Mouse (Mus musculus): ENCODE measurements at regions not wholly inside any gene's neighbourhood (a gene's known extent, or its start where the extent isn't known, plus 50 kb on each side); places are given as distances from the start of the nearest gene placed in this dataset.

DNA sequence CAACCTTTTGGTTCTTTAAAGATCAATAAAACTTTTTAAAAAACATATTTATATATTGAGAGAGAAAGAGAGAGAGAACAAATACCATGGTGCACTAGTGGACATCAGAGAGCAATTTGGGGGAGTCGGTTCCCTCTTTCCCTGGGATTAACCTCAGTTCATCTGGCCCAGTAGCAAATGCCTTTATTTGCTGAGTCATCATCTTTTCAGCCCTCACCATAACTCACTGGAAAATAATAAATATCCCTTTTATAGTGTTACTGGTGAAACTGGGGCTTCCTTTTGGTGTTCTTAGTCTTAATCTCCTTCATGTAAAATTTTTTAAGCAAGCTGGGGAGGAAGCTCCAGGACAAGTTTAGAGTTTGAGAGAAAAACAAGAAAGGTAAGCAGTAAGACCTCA is 105.3 kb upstream of the Arg1 start:
- no peak for DNase-seq (ENCODE audit: low spot score)

DNA sequence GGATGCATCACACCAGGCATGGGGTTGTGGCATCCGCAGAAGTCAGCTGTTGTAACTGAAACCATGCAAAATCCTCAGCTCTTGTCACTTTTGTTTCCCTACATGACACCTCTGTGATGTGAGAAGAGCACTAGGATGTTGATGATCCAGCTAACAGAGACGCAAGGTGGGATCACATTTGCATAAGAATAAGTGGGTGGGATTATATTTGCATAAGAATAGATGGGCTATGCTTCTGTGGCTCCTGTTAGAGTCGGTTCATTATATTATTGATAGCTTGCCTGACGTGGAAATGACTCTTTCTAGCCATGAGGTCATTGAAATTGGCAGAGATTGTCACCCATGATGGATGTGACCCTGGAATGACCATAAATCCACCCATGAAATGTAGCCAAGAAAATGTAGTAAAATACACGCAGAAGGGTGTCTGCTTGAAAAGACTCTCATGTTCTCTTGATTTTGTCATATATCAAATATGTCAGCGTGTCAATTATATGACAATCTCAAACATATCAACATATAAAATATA is 102.2 kb upstream of the Arg1 start:
- no peak for DNase-seq (ENCODE audit: low spot score)

DNA sequence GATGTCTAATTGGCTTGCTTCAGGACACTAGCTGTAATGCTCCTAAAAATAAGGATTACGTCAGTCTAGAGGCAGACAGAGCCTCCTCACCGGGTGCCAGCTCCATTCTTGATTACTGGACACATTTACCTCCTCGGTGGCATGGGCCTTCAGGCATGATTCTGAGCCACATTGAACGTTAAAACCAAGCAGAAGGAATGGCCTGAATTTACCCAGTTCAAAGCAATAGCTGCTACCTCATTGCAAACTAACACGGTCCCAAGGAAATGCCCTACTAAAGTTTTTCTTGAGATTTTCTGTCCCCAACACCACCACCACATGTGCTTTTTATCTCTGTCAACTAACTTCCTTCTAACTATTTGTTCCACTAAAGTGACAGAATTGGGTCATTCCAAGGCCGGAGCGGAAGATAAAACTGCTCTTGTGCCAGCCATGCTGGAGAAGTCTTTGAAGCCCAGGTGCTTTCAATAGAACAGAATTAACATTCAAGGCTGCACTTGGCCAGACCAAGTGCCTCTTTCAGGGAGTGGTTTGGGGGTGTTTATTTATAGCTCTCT is 96.4 kb upstream of the Arg1 start:
- no peak for DNase-seq (ENCODE audit: low spot score)

DNA sequence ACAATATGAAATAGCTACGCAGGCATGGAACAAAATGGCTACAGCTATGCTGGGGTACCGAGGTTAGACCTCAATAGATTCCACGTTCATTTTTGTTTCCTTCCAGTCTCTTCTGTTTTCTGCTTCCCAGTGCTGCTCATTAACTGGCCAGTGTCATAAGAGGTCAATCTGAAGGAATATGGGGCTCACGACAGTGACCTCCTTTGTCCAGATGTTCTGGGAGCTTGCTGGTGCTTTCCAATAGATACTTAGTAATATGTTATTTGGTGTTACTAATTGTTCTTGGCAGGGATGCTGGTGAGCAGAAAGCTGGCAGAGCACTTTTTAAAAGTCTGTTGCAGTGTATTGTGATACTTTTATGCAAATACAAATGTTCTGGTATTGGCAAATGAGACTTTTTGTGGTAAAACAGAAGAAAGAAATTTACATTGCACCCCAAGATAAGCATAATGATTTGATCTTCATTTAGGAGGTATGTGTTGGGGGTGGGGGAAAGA is 95.8 kb upstream of the Arg1 start:
- no peak for DNase-seq (ENCODE audit: low spot score)

DNA sequence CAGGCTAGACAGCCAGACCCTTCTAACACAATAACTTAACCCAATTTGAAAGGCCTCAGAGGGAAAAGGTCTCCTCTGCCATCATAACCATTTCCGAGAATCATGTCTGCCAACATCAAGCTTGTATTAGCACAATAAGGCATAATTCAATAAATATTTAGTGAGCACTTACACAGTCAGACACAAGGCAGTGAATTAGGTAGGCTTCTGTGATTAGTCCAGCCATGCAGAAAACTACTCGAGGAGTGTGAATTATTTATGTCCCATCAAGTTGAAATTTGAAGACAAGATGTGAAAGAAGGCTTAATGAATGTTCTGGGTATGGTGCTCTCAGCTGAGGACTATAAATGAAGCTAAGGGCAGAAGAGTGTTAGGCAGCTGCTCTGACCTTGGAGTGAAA is 91.7 kb upstream of the Arg1 start:
- DNase-seq (ENCODE audit: low spot score): no peak

DNA sequence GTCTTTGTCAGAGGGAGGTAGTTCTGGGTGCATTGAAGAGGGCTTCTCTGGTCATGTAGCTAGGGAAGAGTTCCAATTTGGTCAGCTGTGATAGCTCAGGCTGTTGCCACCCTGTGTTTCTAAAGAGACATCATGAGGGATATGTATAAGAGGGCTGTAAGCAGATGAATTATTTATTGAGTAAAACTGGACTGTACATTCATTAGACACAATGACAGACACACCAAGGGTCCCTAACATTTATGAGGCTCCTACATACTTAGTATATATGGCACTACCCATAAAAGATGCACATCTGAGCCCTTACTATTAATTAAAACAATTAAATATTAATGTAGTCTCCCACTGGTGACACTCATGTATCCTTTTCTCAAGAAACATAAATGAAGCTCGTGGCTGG is 90.6 kb upstream of the Arg1 start:
- no peak for DNase-seq (ENCODE audit: low spot score)

DNA sequence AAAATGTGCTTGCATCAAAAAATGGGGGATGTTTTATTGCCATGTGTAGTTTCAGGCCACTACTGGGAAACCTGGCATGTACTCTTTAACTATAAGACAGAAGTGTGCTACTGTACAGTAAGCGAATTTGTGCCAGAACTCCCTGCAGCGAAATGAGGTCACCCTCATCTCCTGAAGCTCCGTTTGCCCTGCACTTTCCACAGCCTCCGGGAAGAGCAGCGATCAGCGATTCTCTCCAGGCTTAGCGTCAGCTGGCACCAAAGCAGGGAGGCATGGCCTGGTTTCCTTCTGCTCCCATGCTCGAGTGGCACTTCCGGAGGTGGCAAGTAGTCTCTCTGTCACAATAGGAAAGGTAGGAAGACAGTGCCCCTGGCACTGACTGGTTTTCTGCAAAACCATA is 88.8 kb upstream of the Arg1 start:
- no peak for DNase-seq (ENCODE audit: low spot score)

DNA sequence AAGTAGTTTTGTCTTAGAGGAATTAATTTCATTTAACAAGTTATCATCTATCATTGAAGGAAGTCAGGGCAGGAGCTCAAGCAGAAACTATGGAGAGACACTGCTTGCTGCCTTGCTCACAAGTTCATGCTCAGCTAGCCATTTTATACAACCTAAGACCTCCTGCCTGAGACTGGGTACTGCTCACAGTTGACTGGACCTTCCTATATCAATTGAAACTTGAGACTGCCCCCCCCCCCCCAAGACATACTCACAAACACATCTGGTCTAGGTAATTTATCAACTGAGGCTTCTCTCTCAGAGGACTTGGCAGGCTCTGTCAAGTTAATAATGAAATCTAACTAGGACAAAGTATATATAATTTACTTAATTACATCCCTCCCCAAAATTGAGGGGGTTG is 84.8 kb upstream of the Arg1 start:
- DNase-seq (ENCODE audit: low spot score): no peak

DNA sequence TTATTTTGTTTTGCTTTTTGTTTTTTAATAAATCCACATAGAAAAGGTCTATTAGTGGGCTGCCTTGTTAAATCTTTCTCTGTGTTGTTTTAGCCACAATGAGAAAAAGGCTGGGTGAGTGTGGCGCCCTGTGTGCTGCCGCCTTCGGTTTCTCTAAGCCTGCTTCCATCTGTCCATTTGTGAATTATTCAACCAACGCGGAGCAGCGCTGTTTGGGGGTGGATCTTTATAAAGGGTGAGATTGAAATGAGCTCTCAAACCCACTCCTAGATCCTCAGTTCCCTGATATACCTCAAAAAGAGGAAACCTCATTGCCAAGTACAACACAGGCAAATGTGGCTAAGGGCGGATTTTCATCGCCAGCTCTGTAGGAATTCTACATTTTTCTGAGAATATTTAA is 74.0 kb upstream of the Arg1 start:
- no peak for DNase-seq (ENCODE audit: low spot score)

DNA sequence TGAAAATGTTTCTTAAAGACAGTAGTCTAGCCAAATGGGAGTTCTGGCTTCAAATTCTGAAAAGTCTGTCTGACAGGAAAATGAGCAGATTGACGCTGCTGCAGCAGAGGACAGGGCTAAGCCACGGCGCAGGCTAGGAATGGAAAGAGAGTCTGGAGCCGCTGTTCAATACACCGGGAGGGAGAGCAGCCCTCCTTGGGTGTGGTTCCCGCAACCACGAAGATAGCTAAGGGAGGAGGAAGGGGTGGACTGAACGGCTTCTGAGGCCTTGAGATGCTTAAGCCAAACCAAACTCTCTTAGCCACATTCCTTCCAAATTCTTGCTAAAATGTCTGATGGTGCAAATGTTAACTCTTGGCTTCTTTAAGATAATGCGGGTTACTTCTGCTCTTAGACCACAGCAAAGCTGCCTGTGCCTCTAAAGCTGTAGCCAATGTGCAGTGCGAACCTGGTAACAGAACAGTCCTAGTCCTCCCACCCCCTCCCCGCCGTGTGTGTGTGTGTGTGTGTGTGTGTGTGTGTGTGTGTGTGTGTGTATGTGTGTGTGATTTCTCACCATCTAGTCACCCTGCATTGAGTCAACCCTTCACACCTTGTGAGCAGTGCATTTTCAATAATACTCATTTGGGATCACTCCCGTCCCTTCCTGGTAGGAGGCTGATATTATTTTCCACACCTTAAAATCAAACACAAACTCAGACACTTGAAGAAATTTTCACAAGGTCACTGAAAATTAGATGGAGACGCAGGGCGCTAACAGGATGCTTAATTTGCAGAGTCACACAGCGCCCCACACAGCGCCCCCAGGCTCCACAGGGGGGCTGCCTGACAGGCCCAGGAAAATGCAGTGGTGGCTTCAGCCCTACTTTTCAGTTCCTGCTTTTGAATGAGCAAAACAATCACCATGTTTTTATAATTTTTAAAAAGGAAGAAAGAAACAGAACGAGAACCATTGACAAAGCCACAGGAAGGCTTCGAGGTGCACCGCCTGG is 73.2 kb upstream of the Arg1 start:
- no peak for DNase-seq (ENCODE audit: low spot score)

DNA sequence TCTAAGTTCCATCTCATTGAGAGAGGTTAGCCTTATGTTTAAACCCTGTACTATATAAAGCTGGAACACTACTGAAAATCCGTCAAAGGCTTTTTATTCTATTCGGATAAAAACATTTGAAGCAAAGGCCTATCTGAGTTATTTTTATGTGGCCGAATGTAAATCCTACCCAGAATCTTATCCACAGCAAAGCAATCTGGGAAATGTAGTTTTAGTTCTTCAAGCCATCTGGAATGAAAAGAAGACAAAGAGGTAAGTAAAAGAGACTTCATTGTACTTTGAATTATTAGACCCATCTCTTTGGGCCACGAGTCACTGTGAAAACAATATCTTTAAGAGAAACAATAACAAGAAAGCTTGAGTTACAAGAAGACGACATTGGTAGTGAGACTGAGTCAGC is 72.5 kb upstream of the Arg1 start:
- DNase-seq (ENCODE audit: low spot score): no peak

DNA sequence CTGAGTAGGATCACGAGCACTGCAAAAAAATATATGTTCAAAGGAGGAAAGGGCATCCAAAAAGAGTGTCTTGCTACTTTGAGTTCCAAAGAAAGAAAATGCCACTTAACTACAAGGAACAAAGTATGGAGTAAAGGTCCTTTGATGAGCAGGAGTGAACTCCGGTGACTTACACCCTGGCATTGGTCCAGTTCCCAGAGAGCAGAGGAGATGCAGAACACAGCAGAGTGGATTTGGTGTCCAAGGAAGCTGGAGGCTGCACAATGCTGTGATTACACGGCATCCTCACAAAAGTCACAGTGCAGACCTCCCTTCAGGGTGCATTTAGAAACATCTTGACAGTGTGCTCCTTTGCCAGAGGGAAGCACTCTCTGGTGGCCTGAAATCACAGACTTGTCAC is 70.4 kb upstream of the Arg1 start:
- DNase-seq (ENCODE audit: low spot score): no peak

DNA sequence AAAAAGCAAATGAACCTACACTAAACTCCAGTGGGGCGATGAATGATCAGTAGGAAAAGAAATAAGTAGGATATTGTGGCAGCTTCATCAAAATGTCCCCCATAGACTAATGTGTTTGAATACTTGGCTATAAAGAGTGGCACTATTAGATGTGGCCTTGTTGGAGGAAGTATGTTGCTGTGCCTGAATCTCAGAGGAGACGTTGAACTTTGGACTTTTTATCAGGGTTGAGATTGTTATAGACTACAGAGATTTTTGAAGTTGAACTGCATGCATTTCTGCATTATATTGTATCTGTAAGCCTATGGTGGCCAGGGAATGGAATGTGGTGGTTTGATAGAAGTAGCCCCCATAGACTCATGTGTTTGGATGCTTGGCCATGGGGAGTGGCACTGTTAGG is 68.5 kb upstream of the Arg1 start:
- no peak for DNase-seq (ENCODE audit: low spot score)

DNA sequence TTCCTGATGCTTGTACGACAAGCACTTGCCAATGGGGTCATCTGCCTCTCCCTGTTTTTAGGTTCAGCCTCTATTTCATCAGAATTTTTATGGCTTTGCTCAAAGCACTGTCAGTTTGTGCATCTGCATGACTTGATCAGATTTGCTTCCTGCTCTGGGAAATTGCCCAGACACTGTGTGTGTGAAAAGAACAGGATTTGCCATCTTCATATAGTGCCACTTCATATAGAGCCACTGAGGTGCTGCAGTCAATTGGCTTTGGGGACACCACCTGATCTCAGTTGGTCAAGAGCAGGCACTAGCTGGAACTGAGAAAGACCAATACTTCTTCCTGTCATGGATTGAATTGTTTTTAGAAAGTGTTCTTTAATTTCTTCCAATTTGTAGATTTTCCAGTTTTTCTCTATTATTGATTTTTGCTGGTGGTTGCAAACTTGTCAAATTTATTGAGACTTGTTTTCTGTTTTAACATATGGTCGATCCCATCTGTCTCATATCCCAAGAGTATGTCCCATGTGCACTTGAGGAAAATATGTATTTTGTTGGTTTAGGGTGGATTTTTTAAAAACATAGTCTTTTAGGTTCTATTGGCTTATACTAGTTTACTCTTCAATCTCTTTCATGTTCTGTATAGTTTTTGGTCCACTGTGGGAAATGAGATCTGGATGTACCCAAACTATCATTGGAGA is 62.8 kb upstream of the Arg1 start:
- no peak for DNase-seq (ENCODE audit: low spot score)

DNA sequence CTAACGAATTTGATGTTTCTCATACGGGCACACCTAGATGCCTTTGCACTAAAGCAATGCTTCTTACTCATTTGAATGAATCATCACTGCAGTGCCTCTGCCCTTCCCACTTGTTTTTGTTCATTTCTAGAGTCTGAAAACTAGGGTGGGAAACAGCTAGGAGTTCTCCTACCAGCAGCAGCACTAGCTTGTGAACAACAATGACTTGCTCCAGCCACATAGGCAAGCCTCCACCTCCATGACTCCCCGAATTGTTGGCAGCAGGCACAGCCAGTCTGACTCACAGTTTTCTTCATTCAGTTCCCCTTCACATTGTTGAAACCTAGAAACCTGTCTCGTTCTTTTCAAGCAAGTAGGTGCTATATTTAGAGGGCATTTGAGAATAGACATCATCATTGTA is 57.5 kb upstream of the Arg1 start:
- no peak for DNase-seq (ENCODE audit: low spot score)

DNA sequence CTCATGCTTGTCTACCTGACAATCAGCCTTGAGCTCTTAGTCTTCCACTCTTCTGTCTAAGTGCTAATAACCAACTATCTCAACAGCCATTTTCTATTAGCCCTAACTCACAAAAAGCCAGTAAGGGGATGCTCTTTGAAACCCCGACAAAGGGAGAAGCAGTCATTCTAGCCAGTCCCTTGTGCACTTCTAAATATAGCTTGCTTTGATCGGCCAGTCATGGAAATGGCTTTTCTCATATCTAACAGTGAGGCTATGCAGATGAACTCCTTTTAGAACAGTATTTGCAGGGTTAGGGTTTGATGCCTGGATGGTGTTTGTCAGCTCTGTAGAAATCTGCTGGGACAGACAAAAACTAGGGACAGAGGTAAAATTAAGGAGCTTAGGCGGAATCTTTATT is 54.5 kb upstream of the Arg1 start:
- DNase-seq (ENCODE audit: low spot score): no peak
